Mouse (Mus musculus) kidney, embryonic 15.5 days (tissue): ENCODE results near the gene Hspb6. TPM values are rescaled to one million over a fixed set of nuclear protein-coding genes. Genes with fewer than 3 reads are reported as not detected.
A peak's percentile ranks its signal among the peaks of the same experiment; 100 is the strongest.

Experiments used
- ATAC-seq: fragments of 200-750 bp; cut with Nextera tagmentation; replicated peaks from 2 replicates; pipeline ENCODE4 v1.8.0; 2017; ENCODE audit warnings: moderate TSS enrichment; ENCODE audit not compliant: low FRiP score
- H3K27ac ChIP-seq: fragments of 300-500 bp; sonication (generic); 2 replicates; pipeline ENCODE4 v1.5.1; 2015; ENCODE audit warnings: mild to moderate bottlenecking, inconsistent platforms
- H3K27me3 ChIP-seq: fragments of 300-500 bp; sonication (generic); 2 replicates; pipeline ENCODE4 v1.6.1; 2015; ENCODE audit warnings: inconsistent platforms
- H3K36me3 ChIP-seq: fragments of 300-500 bp; sonication (generic); 2 replicates; pipeline ENCODE4 v1.6.1; 2015; ENCODE audit warnings: inconsistent platforms
- H3K4me1 ChIP-seq: fragments of 300-500 bp; sonication (generic); 2 replicates; pipeline ENCODE4 v1.6.1; 2015; ENCODE audit warnings: inconsistent platforms
- H3K4me2 ChIP-seq: fragments of 300-500 bp; sonication (generic); 2 replicates; pipeline ENCODE4 v1.6.1; 2015; ENCODE audit warnings: moderate library complexity, mild to moderate bottlenecking, inconsistent platforms
- H3K4me3 ChIP-seq: fragments of 300-500 bp; sonication (generic); replicated peaks from 2 replicates; pipeline ENCODE4 v1.5.1; 2015; ENCODE audit warnings: mild to moderate bottlenecking, inconsistent platforms
- H3K9ac ChIP-seq: fragments of 300-500 bp; sonication (generic); 2 replicates; pipeline ENCODE4 v1.6.1; 2015; ENCODE audit warnings: mild to moderate bottlenecking, inconsistent platforms
- H3K9me3 ChIP-seq: fragments of 300-500 bp; sonication (generic); replicated peaks from 2 replicates; pipeline ENCODE4 v1.6.1; 2016; ENCODE audit warnings: inconsistent platforms
- WGBS: fragments of 180-500 bp; shearing (Covaris S2); methylation state at CpG from one replicate; pipeline ENCODE4 v1.1.7; 2015; ENCODE audit warnings: mixed read lengths; 5-methylcytosine and 5-hydroxymethylcytosine counted together
- polyA plus RNA-seq: library from polyadenylated mRNA; unstranded; fragments of >200 nt; fragmentation: Nextera tagmentation; extraction: Ambion mirVana; gene quantifications from 2 replicates; pipeline ENCODE4 v1.2.1, GENCODE M21; 2015

Hspb6 gene
- polyA plus RNA-seq, 1 experiment from 2014 or later = 20.1 TPM

GRCm38 (mm10) chr7:30531291-30531815 is 20.6 kb upstream of the Hspb6 start:
- H3K9ac ChIP-seq = no peak overlapping the region
- H3K9me3 ChIP-seq = no peaks in the 10 kb centered on the region
- no peaks in the 10 kb centered on the region for H3K27me3 ChIP-seq
- H3K4me3 ChIP-seq = no peak overlapping the region
- H3K27ac ChIP-seq = no peak overlapping the region
- H3K36me3 ChIP-seq = peaks cover 62% of the 10 kb centered on the region
- 81% methylated on average over 9 of the region's 9 CpGs for WGBS
- no peak overlapping the region for H3K4me2 ChIP-seq
- no peak for ATAC-seq
- peaks cover 40% of the 10 kb centered on the region for H3K4me1 ChIP-seq

GRCm38 (mm10) chr7:30532931-30533330 is 19.0 kb upstream of the Hspb6 start:
- peak overlapping the region; percentile 89 for H3K4me2 ChIP-seq
- H3K9me3 ChIP-seq = no peaks in the 10 kb centered on the region
- peaks cover 55% of the 10 kb centered on the region for H3K36me3 ChIP-seq
- peak overlapping the region; percentile 22; the same call in 1 of the 2 replicates for H3K27ac ChIP-seq
- peaks cover 30% of the 10 kb centered on the region for H3K4me1 ChIP-seq
- peak overlapping the region; percentile 23; the same call in 1 of the 2 replicates for H3K9ac ChIP-seq
- no peak overlapping the region for H3K4me3 ChIP-seq
- H3K27me3 ChIP-seq = no peaks in the 10 kb centered on the region
- WGBS = 37% methylated on average over 8 of the region's 8 CpGs
- ATAC-seq = peak; percentile 16; the same call in 1 of the 2 replicates

GRCm38 (mm10) chr7:30533941-30534632 is 17.9 kb upstream of the Hspb6 start:
- ATAC-seq = no peak; the same call in 1 of the 2 replicates
- Histone ChIP-seq H3K36me3 (peaks cover 52% of the 10 kb centered on the region), H3K4me1 (peaks cover 29% of the 10 kb centered on the region), H3K9ac (peak overlapping the region; percentile 65), H3K4me2 (peak overlapping the region; percentile 89), H3K27ac (peak overlapping the region; percentile 74), H3K9me3 (no peaks in the 10 kb centered on the region), H3K4me3 (peak overlapping the region; percentile 85), H3K27me3 (no peaks in the 10 kb centered on the region)
- 7% methylated on average over 26 of the region's 26 CpGs for WGBS

- Histone ChIP-seq H3K36me3 (peaks cover 52% of the 10 kb centered on the region), H3K4me3 (peak within 1 kb of the TSS; percentile 85), H3K4me2 (peak within 1 kb of the TSS; percentile 89), H3K9ac (peak within 1 kb of the TSS; percentile 65), H3K9me3 (no peaks in the 10 kb centered on the region), H3K27me3 (no peaks in the 10 kb centered on the region), H3K27ac (peak within 1 kb of the TSS; percentile 74), H3K4me1 (peaks cover 29% of the 10 kb centered on the region)
- WGBS = under 1% methylated on average over 53 of the region's 84 CpGs
- ATAC-seq = peak; percentile 93
Observed at GRCm38 (mm10) chr7:30534633-30535577, 17.1 kb upstream of the Hspb6 start, which contains the start of gene Arhgap33. Gene Arhgap33, minus strand, starts transcription at chr7:30535060.

- no peak overlapping the region for H3K9ac ChIP-seq
- H3K36me3 ChIP-seq = peaks cover 59% of the 10 kb centered on the region
- no peak for ATAC-seq
- peaks cover 4% of the 10 kb centered on the region for H3K4me1 ChIP-seq
- WGBS = 90% methylated on average over 7 of the region's 7 CpGs
- no peak overlapping the region for H3K4me3 ChIP-seq
- no peak overlapping the region for H3K27ac ChIP-seq
- H3K27me3 ChIP-seq = no peaks in the 10 kb centered on the region
- no peak overlapping the region for H3K4me2 ChIP-seq
- H3K9me3 ChIP-seq = no peaks in the 10 kb centered on the region
Observed at GRCm38 (mm10) chr7:30540572-30540971, 11.4 kb upstream of the Hspb6 start.

- ATAC-seq = no peak
- H3K4me1 ChIP-seq = no peaks in the 10 kb centered on the region
- H3K4me2 ChIP-seq = no peak overlapping the region
- H3K36me3 ChIP-seq = peaks cover 77% of the 10 kb centered on the region
- no peak overlapping the region for H3K4me3 ChIP-seq
- no peak overlapping the region for H3K27ac ChIP-seq
- H3K27me3 ChIP-seq = no peaks in the 10 kb centered on the region
- H3K9me3 ChIP-seq = no peaks in the 10 kb centered on the region
- H3K9ac ChIP-seq = no peak overlapping the region
- WGBS = 84% methylated on average over 2 of the region's 2 CpGs
Observed at GRCm38 (mm10) chr7:30544327-30544726, 7.7 kb upstream of the Hspb6 start.

- H3K9ac ChIP-seq = no peak overlapping the region
- H3K36me3 ChIP-seq = peaks cover 42% of the 10 kb centered on the region
- no peaks in the 10 kb centered on the region for H3K27me3 ChIP-seq
- no peak overlapping the region for H3K27ac ChIP-seq
- H3K4me3 ChIP-seq = no peak overlapping the region
- H3K9me3 ChIP-seq = no peaks in the 10 kb centered on the region
- no peak overlapping the region for H3K4me2 ChIP-seq
- H3K4me1 ChIP-seq = peaks cover 27% of the 10 kb centered on the region
- ATAC-seq = no peak
- WGBS = 94% methylated on average over 2 of the region's 2 CpGs
Observed at GRCm38 (mm10) chr7:30549880-30550279, 2.1 kb upstream of the Hspb6 start.

GRCm38 (mm10) chr7:30550603-30551002 is 1.4 kb upstream of the Hspb6 start:
- Histone ChIP-seq H3K27me3 (no peaks in the 10 kb centered on the region), H3K27ac (no peak overlapping the region), H3K36me3 (peaks cover 49% of the 10 kb centered on the region), H3K4me1 (peaks cover 27% of the 10 kb centered on the region), H3K4me2 (no peak overlapping the region), H3K9me3 (no peaks in the 10 kb centered on the region), H3K9ac (no peak overlapping the region), H3K4me3 (no peak overlapping the region)
- WGBS = 97% methylated on average over 1 of the region's 1 CpGs
- no peak for ATAC-seq

GRCm38 (mm10) chr7:30551445-30552101 is 405 bp upstream of the Hspb6 start:
- ATAC-seq = peak; percentile 64
- Histone ChIP-seq H3K36me3 (peaks cover 50% of the 10 kb centered on the region), H3K4me3 (peak overlapping the region; percentile 66), H3K27ac (peak overlapping the region; percentile 99), H3K9me3 (no peaks in the 10 kb centered on the region), H3K4me1 (peaks cover 27% of the 10 kb centered on the region), H3K4me2 (peak overlapping the region; percentile 85), H3K9ac (peak overlapping the region; percentile 66), H3K27me3 (no peaks in the 10 kb centered on the region)
- 3% methylated on average over 10 of the region's 10 CpGs for WGBS

- Histone ChIP-seq H3K27ac (peak overlapping the region; percentile 99), H3K4me1 (peaks cover 32% of the 10 kb centered on the region), H3K27me3 (no peaks in the 10 kb centered on the region), H3K9me3 (no peaks in the 10 kb centered on the region), H3K4me2 (peak overlapping the region; percentile 85), H3K36me3 (peaks cover 49% of the 10 kb centered on the region), H3K4me3 (peak overlapping the region; percentile 66), H3K9ac (peak overlapping the region; percentile 56)
- ATAC-seq = 0 out of 2 replicates have a peak, but pooled peaks have one; percentile 19
- WGBS = 3% methylated on average over 23 of the region's 23 CpGs
Observed at GRCm38 (mm10) chr7:30553021-30553589, 1.1 kb downstream of the Hspb6 start.
